Mouse (Mus musculus) large intestine, adult 2 months (tissue): ENCODE results near the gene Rpl26. TPM values are rescaled to one million over a fixed set of nuclear protein-coding genes. Genes with fewer than 3 reads are reported as not detected.
A peak's percentile ranks its signal among the peaks of the same experiment; 100 is the strongest.
"Not testable (repeated sequence)": the region's sequence is repeated elsewhere in the genome, so short reads cannot be mapped to it uniquely, and the experiment has no call there.

Experiments used
- DNase-seq: peaks from one replicate; pipeline ENCODE4 v3.0.0-alpha.2; 2012; ENCODE audit warnings: low read depth, low spot score
- WGBS: fragments of 180-500 bp; shearing (Covaris S2); methylation state at CpG from one replicate; pipeline ENCODE4 v1.1.7; 2018; 5-methylcytosine and 5-hydroxymethylcytosine counted together
- polyA plus RNA-seq: library from polyadenylated mRNA; depleted of rRNA; stranded (reverse); fragments of >200 nt; gene quantifications from 2 replicates; pipeline ENCODE4 v1.2.3, GENCODE M21; 2012

Rpl26 gene
- polyA plus RNA-seq, 1 experiment = 1,727 TPM

- 28% methylated on average over 4 of the region's 4 CpGs for WGBS
Measured at GRCm38 (mm10) chr11:68906461-68906790, 5.0 kb downstream of the Rpl26 start.

GRCm38 (mm10) chr11:68907251-68907650 is 5.9 kb downstream of the Rpl26 start:
- no peak for DNase-seq
- WGBS = 79% methylated on average over 3 of the region's 3 CpGs

More at GRCm38 (mm10) chr11:68906461-68906790, 5.0 kb downstream of the Rpl26 start:
- no peak for DNase-seq

- no peak for DNase-seq
- WGBS = 29% methylated on average over 7 of the region's 7 CpGs
Measured at GRCm38 (mm10) chr11:68908846-68909503, 7.6 kb downstream of the Rpl26 start.

GRCm38 (mm10) chr11:68911531-68912177 is 10.3 kb downstream of the Rpl26 start:
- WGBS = 15% methylated on average over 14 of the region's 14 CpGs
- no peak for DNase-seq

- no peak for DNase-seq
- 91% methylated on average over 4 of the region's 4 CpGs for WGBS
Measured at GRCm38 (mm10) chr11:68914566-68914965, 13.2 kb downstream of the Rpl26 start.

GRCm38 (mm10) chr11:68923191-68923590 is 21.8 kb downstream of the Rpl26 start:
- 88% methylated on average over 3 of the region's 3 CpGs for WGBS
- DNase-seq = no peak

GRCm38 (mm10) chr11:68924749-68925148 is 23.4 kb downstream of the Rpl26 start:
- no peak for DNase-seq
- 83% methylated on average over 2 of the region's 2 CpGs for WGBS

- DNase-seq = no peak
- WGBS = 83% methylated on average over 3 of the region's 3 CpGs
Measured at GRCm38 (mm10) chr11:68926981-68927380, 25.6 kb downstream of the Rpl26 start, which contains the start of gene Odf4. TSS of gene Odf4 (minus strand) at chr11:68927081.

- WGBS = 29% methylated on average over 6 of the region's 6 CpGs
- DNase-seq = no peak
Measured at GRCm38 (mm10) chr11:68929947-68930346, 28.6 kb downstream of the Rpl26 start.

- no peak for DNase-seq
- WGBS = 71% methylated on average over 5 of the region's 5 CpGs
Measured at GRCm38 (mm10) chr11:68933885-68934507, 32.6 kb downstream of the Rpl26 start.

GRCm38 (mm10) chr11:68936951-68937350 is 35.6 kb downstream of the Rpl26 start:
- not testable (repeated sequence) for DNase-seq

GRCm38 (mm10) chr11:68939451-68940304 is 38.3 kb downstream of the Rpl26 start:
- WGBS = under 1% methylated on average over 16 of the region's 16 CpGs
- peak; percentile 82 for DNase-seq

More at GRCm38 (mm10) chr11:68936951-68937350, 35.6 kb downstream of the Rpl26 start:
- 84% methylated on average over 4 of the region's 4 CpGs for WGBS

- WGBS = 32% methylated on average over 4 of the region's 4 CpGs
- no peak for DNase-seq
Measured at GRCm38 (mm10) chr11:68940516-68940915, 39.1 kb downstream of the Rpl26 start.

- no peak for DNase-seq
Measured at GRCm38 (mm10) chr11:68942731-68943130, 41.3 kb downstream of the Rpl26 start.

GRCm38 (mm10) chr11:68945245-68945644 is 43.9 kb downstream of the Rpl26 start:
- DNase-seq = no peak
- 76% methylated on average over 2 of the region's 2 CpGs for WGBS

More at GRCm38 (mm10) chr11:68942731-68943130, 41.3 kb downstream of the Rpl26 start:
- 93% methylated on average over 8 of the region's 8 CpGs for WGBS

GRCm38 (mm10) chr11:68946001-68946400 is 44.6 kb downstream of the Rpl26 start:
- 88% methylated on average over 4 of the region's 4 CpGs for WGBS
- DNase-seq = no peak

GRCm38 (mm10) chr11:68946806-68947440 is 45.5 kb downstream of the Rpl26 start:
- DNase-seq = no peak

GRCm38 (mm10) chr11:68947542-68947993 is 46.2 kb downstream of the Rpl26 start:
- no peak for DNase-seq
- 22% methylated on average over 12 of the region's 12 CpGs for WGBS

More at GRCm38 (mm10) chr11:68946806-68947440, 45.5 kb downstream of the Rpl26 start:
- WGBS = 26% methylated on average over 15 of the region's 16 CpGs

GRCm38 (mm10) chr11:68953903-68954302 is 52.5 kb downstream of the Rpl26 start:
- DNase-seq = no peak
- WGBS = 26% methylated on average over 13 of the region's 13 CpGs
